Mouse (Mus musculus): Measurements from ENCODE around the gene Cldn3. TPM values are rescaled to one million over a fixed set of nuclear protein-coding genes. Genes with fewer than 3 reads are reported as not detected.
A peak's percentile ranks its signal among the peaks of the same experiment; 100 is the strongest.
"Not testable (repeated sequence)": the region's sequence is repeated elsewhere in the genome, so short reads cannot be mapped to it uniquely, and the experiment has no call there.

Gene Cldn3
- polyA plus RNA-seq, 1 experiment from 2014 or later, result 0.48 TPM

GRCm38 (mm10) chr5:134961519-134961918, 24.5 kb upstream of the Cldn3 start:
- ATAC-seq (ENCODE audit: low read depth), result no peak
- Histone ChIP-seq H3K36me3 (ENCODE audit: control insufficient read depth, insufficient read depth, low read length) (no peaks in the 10 kb centered on the region), H3K4me3 (ENCODE audit: low read depth, low read length) (no peak overlapping the region), H3K4me1 (ENCODE audit: control insufficient read depth, insufficient read depth, low read length) (0 out of 2 replicates have a peak, but pooled peaks cover 2% of the 10 kb centered on the region), H3K4me2 (ENCODE audit: low read depth, low read length) (no peak overlapping the region), H3K27me3 (ENCODE audit: control insufficient read depth, insufficient read depth, low read length) (no peaks in the 10 kb centered on the region), H3K9me3 (ENCODE audit: control insufficient read depth, low read length) (no peaks in the 10 kb centered on the region), H3K27ac (ENCODE audit: low read depth, low read length) (no peak overlapping the region), H3K9ac (replicated peaks; ENCODE audit: low read depth, low read length) (no peak overlapping the region)
- 96% methylated on average over 2 of the region's 2 CpGs for WGBS

- no peaks in the 10 kb centered on the region for H3K9me3 ChIP-seq (ENCODE audit: control insufficient read depth, low read length)
Observed at GRCm38 (mm10) chr5:134963546-134963945, 22.5 kb upstream of the Cldn3 start.

GRCm38 (mm10) chr5:134964655-134965054, 21.4 kb upstream of the Cldn3 start:
- H3K9ac ChIP-seq (replicated peaks; ENCODE audit: low read depth, low read length); H3K27me3 ChIP-seq (ENCODE audit: control insufficient read depth, insufficient read depth, low read length); H3K27ac ChIP-seq (ENCODE audit: low read depth, low read length); H3K36me3 ChIP-seq (ENCODE audit: control insufficient read depth, insufficient read depth, low read length); H3K4me2 ChIP-seq (ENCODE audit: low read depth, low read length); H3K4me3 ChIP-seq (ENCODE audit: low read depth, low read length); H3K9me3 ChIP-seq (ENCODE audit: control insufficient read depth, low read length); ATAC-seq (ENCODE audit: low read depth); H3K4me1 ChIP-seq (ENCODE audit: control insufficient read depth, insufficient read depth, low read length): not testable (repeated sequence)

More at GRCm38 (mm10) chr5:134963546-134963945, 22.5 kb upstream of the Cldn3 start:
- no peak overlapping the region for H3K27ac ChIP-seq (ENCODE audit: low read depth, low read length)
- ATAC-seq (ENCODE audit: low read depth), result no peak
- H3K4me1 ChIP-seq (ENCODE audit: control insufficient read depth, insufficient read depth, low read length), result 0 out of 2 replicates have a peak, but pooled peaks cover 2% of the 10 kb centered on the region
- H3K4me3 ChIP-seq (ENCODE audit: low read depth, low read length), result no peak overlapping the region
- no peak overlapping the region for H3K9ac ChIP-seq (replicated peaks; ENCODE audit: low read depth, low read length)
- 33% methylated on average over 5 of the region's 5 CpGs for WGBS
- H3K27me3 ChIP-seq (ENCODE audit: control insufficient read depth, insufficient read depth, low read length), result no peaks in the 10 kb centered on the region
- H3K4me2 ChIP-seq (ENCODE audit: low read depth, low read length), result no peak overlapping the region
- no peaks in the 10 kb centered on the region for H3K36me3 ChIP-seq (ENCODE audit: control insufficient read depth, insufficient read depth, low read length)

GRCm38 (mm10) chr5:134965473-134965851, 20.6 kb upstream of the Cldn3 start:
- WGBS, result 4% methylated on average over 10 of the region's 10 CpGs
- H3K27ac ChIP-seq (ENCODE audit: low read depth, low read length), result no peak overlapping the region
- no peaks in the 10 kb centered on the region for H3K9me3 ChIP-seq (ENCODE audit: control insufficient read depth, low read length)
- no peaks in the 10 kb centered on the region for H3K36me3 ChIP-seq (ENCODE audit: control insufficient read depth, insufficient read depth, low read length)
- H3K4me1 ChIP-seq (ENCODE audit: control insufficient read depth, insufficient read depth, low read length), result 0 out of 2 replicates have a peak, but pooled peaks cover 2% of the 10 kb centered on the region
- peak overlapping the region; percentile 34 for H3K4me2 ChIP-seq (ENCODE audit: low read depth, low read length)
- H3K4me3 ChIP-seq (ENCODE audit: low read depth, low read length), result no peak overlapping the region
- H3K9ac ChIP-seq (replicated peaks; ENCODE audit: low read depth, low read length), result no peak overlapping the region
- ATAC-seq (ENCODE audit: low read depth), result no peak
- H3K27me3 ChIP-seq (ENCODE audit: control insufficient read depth, insufficient read depth, low read length), result no peaks in the 10 kb centered on the region

- Histone ChIP-seq H3K4me2 (ENCODE audit: low read depth, low read length) (peak overlapping the region; percentile 34), H3K27me3 (ENCODE audit: control insufficient read depth, insufficient read depth, low read length) (no peaks in the 10 kb centered on the region), H3K27ac (ENCODE audit: low read depth, low read length) (no peak overlapping the region), H3K9ac (replicated peaks; ENCODE audit: low read depth, low read length) (no peak overlapping the region), H3K4me3 (ENCODE audit: low read depth, low read length) (no peak overlapping the region), H3K36me3 (ENCODE audit: control insufficient read depth, insufficient read depth, low read length) (no peaks in the 10 kb centered on the region), H3K9me3 (ENCODE audit: control insufficient read depth, low read length) (no peaks in the 10 kb centered on the region), H3K4me1 (ENCODE audit: control insufficient read depth, insufficient read depth, low read length) (0 out of 2 replicates have a peak, but pooled peaks cover 2% of the 10 kb centered on the region)
- 3% methylated on average over 32 of the region's 33 CpGs for WGBS
- ATAC-seq (ENCODE audit: low read depth), result no peak
Observed at GRCm38 (mm10) chr5:134965852-134966821, 19.9 kb upstream of the Cldn3 start.

- no peaks in the 10 kb centered on the region for H3K9me3 ChIP-seq (ENCODE audit: control insufficient read depth, low read length)
- no peaks in the 10 kb centered on the region for H3K36me3 ChIP-seq (ENCODE audit: control insufficient read depth, insufficient read depth, low read length)
- no peak overlapping the region for H3K4me3 ChIP-seq (ENCODE audit: low read depth, low read length)
- no peak overlapping the region for H3K27ac ChIP-seq (ENCODE audit: low read depth, low read length)
- 74% methylated on average over 20 of the region's 20 CpGs for WGBS
- H3K27me3 ChIP-seq (ENCODE audit: control insufficient read depth, insufficient read depth, low read length), result no peaks in the 10 kb centered on the region
- no peak overlapping the region for H3K9ac ChIP-seq (replicated peaks; ENCODE audit: low read depth, low read length)
- 0 out of 2 replicates have a peak, but pooled peaks cover 2% of the 10 kb centered on the region for H3K4me1 ChIP-seq (ENCODE audit: control insufficient read depth, insufficient read depth, low read length)
- no peak overlapping the region for H3K4me2 ChIP-seq (ENCODE audit: low read depth, low read length)
- no peak for ATAC-seq (ENCODE audit: low read depth)
Observed at GRCm38 (mm10) chr5:134967164-134967944, 18.7 kb upstream of the Cldn3 start.

- H3K9me3 ChIP-seq (ENCODE audit: control insufficient read depth, low read length), result no peaks in the 10 kb centered on the region
- WGBS, result 75% methylated on average over 8 of the region's 8 CpGs
- ATAC-seq (ENCODE audit: low read depth), result no peak
- no peak overlapping the region for H3K27ac ChIP-seq (ENCODE audit: low read depth, low read length)
- H3K4me3 ChIP-seq (ENCODE audit: low read depth, low read length), result no peak overlapping the region
- no peak overlapping the region for H3K4me2 ChIP-seq (ENCODE audit: low read depth, low read length)
- 0 out of 2 replicates have a peak, but pooled peaks cover 2% of the 10 kb centered on the region for H3K4me1 ChIP-seq (ENCODE audit: control insufficient read depth, insufficient read depth, low read length)
- no peaks in the 10 kb centered on the region for H3K36me3 ChIP-seq (ENCODE audit: control insufficient read depth, insufficient read depth, low read length)
- H3K9ac ChIP-seq (replicated peaks; ENCODE audit: low read depth, low read length), result no peak overlapping the region
- H3K27me3 ChIP-seq (ENCODE audit: control insufficient read depth, insufficient read depth, low read length), result no peaks in the 10 kb centered on the region
Observed at GRCm38 (mm10) chr5:134970671-134971070, 15.3 kb upstream of the Cldn3 start.

- Histone ChIP-seq H3K4me2 (ENCODE audit: low read depth, low read length) (no peak overlapping the region), H3K9me3 (ENCODE audit: control insufficient read depth, low read length) (no peaks in the 10 kb centered on the region), H3K36me3 (ENCODE audit: control insufficient read depth, insufficient read depth, low read length) (no peaks in the 10 kb centered on the region), H3K4me3 (ENCODE audit: low read depth, low read length) (no peak overlapping the region), H3K9ac (replicated peaks; ENCODE audit: low read depth, low read length) (no peak overlapping the region), H3K27me3 (ENCODE audit: control insufficient read depth, insufficient read depth, low read length) (no peaks in the 10 kb centered on the region), H3K27ac (ENCODE audit: low read depth, low read length) (no peak overlapping the region), H3K4me1 (ENCODE audit: control insufficient read depth, insufficient read depth, low read length) (no peaks in the 10 kb centered on the region)
- ATAC-seq (ENCODE audit: low read depth), result no peak
Observed at GRCm38 (mm10) chr5:134973081-134973480, 12.9 kb upstream of the Cldn3 start.

- Histone ChIP-seq H3K27me3 (ENCODE audit: control insufficient read depth, insufficient read depth, low read length) (no peaks in the 10 kb centered on the region), H3K36me3 (ENCODE audit: control insufficient read depth, insufficient read depth, low read length) (no peaks in the 10 kb centered on the region), H3K4me1 (ENCODE audit: control insufficient read depth, insufficient read depth, low read length) (no peaks in the 10 kb centered on the region), H3K9ac (replicated peaks; ENCODE audit: low read depth, low read length) (no peak overlapping the region), H3K4me3 (ENCODE audit: low read depth, low read length) (no peak overlapping the region), H3K4me2 (ENCODE audit: low read depth, low read length) (no peak overlapping the region), H3K9me3 (ENCODE audit: control insufficient read depth, low read length) (no peaks in the 10 kb centered on the region), H3K27ac (ENCODE audit: low read depth, low read length) (no peak overlapping the region)
- WGBS, result 88% methylated on average over 7 of the region's 7 CpGs
- no peak for ATAC-seq (ENCODE audit: low read depth)
Observed at GRCm38 (mm10) chr5:134973526-134973925, 12.5 kb upstream of the Cldn3 start.

All from neural tube, embryonic 14.5 days (tissue).